Mouse (Mus musculus) ES-E14 (cell line): ENCODE data around the gene Cachd1.

ENCODE experiments used
- CHD2 ChIP-seq: IDR thresholded peaks from 2 replicates; pipeline ENCODE4 v1.6.1; 2014; ENCODE audit warnings: mild to moderate bottlenecking, low read depth, low read length, inconsistent platforms
- ZC3H11A ChIP-seq: IDR thresholded peaks from 2 replicates; pipeline ENCODE4 v1.6.1; 2012; ENCODE audit warnings: low read depth, mild to moderate bottlenecking, inconsistent platforms, low read length, borderline replicate concordance
- ZNF384 ChIP-seq: IDR thresholded peaks from 2 replicates; pipeline ENCODE4 v1.6.1; 2012; ENCODE audit warnings: low read depth, low read length, inconsistent platforms

DNA sequence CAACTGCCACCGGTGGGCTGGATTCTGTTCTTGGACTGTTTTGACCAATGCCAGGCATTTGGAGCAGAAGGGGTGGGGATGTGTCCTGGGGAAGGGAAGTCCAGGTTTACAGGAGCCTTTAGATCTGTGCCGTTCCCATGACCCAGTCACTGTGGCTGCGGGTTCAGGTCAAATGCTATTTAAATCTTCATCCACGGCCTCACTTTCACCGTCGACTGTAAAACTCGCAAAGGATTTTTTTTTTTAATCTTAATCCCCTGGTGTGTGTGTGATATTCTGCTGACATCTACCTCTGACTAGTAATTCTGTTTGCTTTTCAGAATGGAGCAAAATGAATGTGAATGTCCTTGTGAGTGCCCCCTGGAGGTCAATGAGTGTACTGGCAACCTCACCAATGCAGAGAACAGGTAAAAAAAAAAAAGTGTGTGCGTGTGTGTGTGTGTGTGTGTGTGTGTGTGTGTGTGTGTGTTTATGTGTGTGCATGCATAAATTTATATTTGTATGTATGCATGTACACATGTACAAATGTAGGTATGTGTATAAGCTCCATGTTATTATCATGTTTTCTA, 211.8 kb downstream of the Cachd1 start:
- peak; percentile 94 for TF ChIP-seq ZNF384
- TF ChIP-seq ZC3H11A: peak; percentile 9; the same call in 1 of the 2 replicates
- no peak for TF ChIP-seq CHD2
